Mouse (Mus musculus): ENCODE measurements around the gene Havcr1. TPM values are rescaled to one million over a fixed set of nuclear protein-coding genes. Genes with fewer than 3 reads are reported as not detected.
A peak's percentile ranks its signal among the peaks of the same experiment; 100 is the strongest.
"Not testable (repeated sequence)": the region's sequence is repeated elsewhere in the genome, so short reads cannot be mapped to it uniquely, and the experiment has no call there.

Gene Havcr1
- polyA plus RNA-seq, 1 experiment from 2014 or later = 810 TPM

GRCm38 (mm10) chr11:46739501-46739900 is 4.6 kb downstream of the Havcr1 start:
- no peak for DNase-seq (ENCODE audit: low read depth, low spot score)
- no peaks in the 10 kb centered on the region for H3K27me3 ChIP-seq
- POLR2A ChIA-PET = no interaction called here
- CTCF ChIA-PET = interaction anchor here (0.8 to 1.1 kb wide), 2 partner anchors 29 to 121 kb away, joined by 3 read pairs; no protein-coding TSS in a partner anchor
- no peak for TF ChIP-seq CTCF (IDR thresholded peaks at IDR 0.05)
- in situ Hi-C loops (cut with MboI; ENCODE audit: low pct_unique_long_range_greater_than_20kb) = loop anchor here (10.0 kb wide), 2 partner anchors 215 to 305 kb away; partner anchors contain the start of genes Gm12169 and Med7
- no peak for ATAC-seq

GRCm38 (mm10) chr11:46740886-46741285 is 6.0 kb downstream of the Havcr1 start:
- no peaks in the 10 kb centered on the region for H3K27me3 ChIP-seq
- POLR2A ChIA-PET = no interaction called here
- TF ChIP-seq CTCF (IDR thresholded peaks at IDR 0.05) = no peak
- in situ Hi-C loops (cut with MboI; ENCODE audit: low pct_unique_long_range_greater_than_20kb) = loop anchor here (10.0 kb wide), 1 partner anchor 46 kb away; no protein-coding TSS in a partner anchor
- no peak for DNase-seq (ENCODE audit: low read depth, low spot score)
- CTCF ChIA-PET = interaction anchor here (1.2 kb wide), 1 partner anchor 81 kb away, joined by 3 read pairs; no protein-coding TSS in a partner anchor
- peak; percentile 62 for ATAC-seq

- H3K27me3 ChIP-seq = no peaks in the 10 kb centered on the region
- no peak for ATAC-seq
- POLR2A ChIA-PET = no interaction called here
- TF ChIP-seq CTCF (IDR thresholded peaks at IDR 0.05) = no peak
- in situ Hi-C loops (cut with MboI; ENCODE audit: low pct_unique_long_range_greater_than_20kb) = loop anchor here (10.0 kb wide), 1 partner anchor 47 kb away; no protein-coding TSS in a partner anchor
- DNase-seq (ENCODE audit: low read depth, low spot score) = no peak
- CTCF ChIA-PET = no interaction called here
Measured at GRCm38 (mm10) chr11:46741716-46742115, 6.8 kb downstream of the Havcr1 start.

- POLR2A ChIA-PET = interaction anchor here (0.6 kb wide), 1 partner anchor 223 kb away, joined by 4 read pairs; no protein-coding TSS in a partner anchor
- ATAC-seq (no peak), DNase-seq (ENCODE audit: low read depth, low spot score) (no peak)
- no peak for TF ChIP-seq CTCF (IDR thresholded peaks at IDR 0.05)
- H3K27me3 ChIP-seq = no peaks in the 10 kb centered on the region
- in situ Hi-C loops (cut with MboI; ENCODE audit: low pct_unique_long_range_greater_than_20kb) = loop anchor here (10.0 kb wide), 1 partner anchor 53 kb away; no protein-coding TSS in a partner anchor
- CTCF ChIA-PET = interaction anchor here (1.0 kb wide), 1 partner anchor 59 kb away, joined by 4 read pairs; no protein-coding TSS in a partner anchor
Measured at GRCm38 (mm10) chr11:46747996-46748395, 13.1 kb downstream of the Havcr1 start.

GRCm38 (mm10) chr11:46753662-46754061 is 18.8 kb downstream of the Havcr1 start:
- DNase-seq (ENCODE audit: low read depth, low spot score) (no peak), ATAC-seq (no peak)
- TF ChIP-seq CTCF (IDR thresholded peaks at IDR 0.05) = no peak
- H3K27me3 ChIP-seq = no peaks in the 10 kb centered on the region
- in situ Hi-C loops (cut with MboI; ENCODE audit: low pct_unique_long_range_greater_than_20kb) = no loop called here
- POLR2A ChIA-PET = no interaction called here
- CTCF ChIA-PET = no interaction called here

GRCm38 (mm10) chr11:46754669-46755068 is 19.8 kb downstream of the Havcr1 start:
- ATAC-seq = no peak
- ChIA-PET CTCF (no interaction called here), POLR2A (no interaction called here)
- DNase-seq (ENCODE audit: low read depth, low spot score) = no peak
- TF ChIP-seq CTCF (IDR thresholded peaks at IDR 0.05) = no peak
- no peaks in the 10 kb centered on the region for H3K27me3 ChIP-seq
- in situ Hi-C loops (cut with MboI; ENCODE audit: low pct_unique_long_range_greater_than_20kb) = no loop called here

GRCm38 (mm10) chr11:46755714-46756113 is 20.8 kb downstream of the Havcr1 start:
- DNase-seq (ENCODE audit: low read depth, low spot score); ATAC-seq; in situ Hi-C loops (cut with MboI; ENCODE audit: low pct_unique_long_range_greater_than_20kb); H3K27me3 ChIP-seq: not testable (repeated sequence)
- CTCF ChIA-PET = interaction anchor here (1.7 kb wide), 1 partner anchor 13 kb away, joined by 6 read pairs; no protein-coding TSS in a partner anchor
- POLR2A ChIA-PET = interaction anchor here (0.6 kb wide), 1 partner anchor 22 kb away, joined by 3 read pairs; no protein-coding TSS in a partner anchor

- DNase-seq (ENCODE audit: low read depth, low spot score) (no peak), ATAC-seq (no peak)
- CTCF ChIA-PET = no interaction called here
- in situ Hi-C loops (cut with MboI; ENCODE audit: low pct_unique_long_range_greater_than_20kb) = no loop called here
- no peaks in the 10 kb centered on the region for H3K27me3 ChIP-seq
- POLR2A ChIA-PET = no interaction called here
- TF ChIP-seq CTCF (IDR thresholded peaks at IDR 0.05) = no peak
Measured at GRCm38 (mm10) chr11:46776879-46777278, 42.0 kb downstream of the Havcr1 start.

- CTCF ChIA-PET = interaction anchor here (1.2 to 1.6 kb wide), 3 partner anchors 9 to 23 kb away, joined by 4 read pairs; no protein-coding TSS in a partner anchor
- in situ Hi-C loops (cut with MboI; ENCODE audit: low pct_unique_long_range_greater_than_20kb) = no loop called here
- ATAC-seq = no peak
Measured at GRCm38 (mm10) chr11:46779811-46780210, 44.9 kb downstream of the Havcr1 start.

GRCm38 (mm10) chr11:46804440-46804839 is 69.6 kb downstream of the Havcr1 start:
- no peak for ATAC-seq
- CTCF ChIA-PET = no interaction called here
- no peaks in the 10 kb centered on the region for H3K27me3 ChIP-seq
- TF ChIP-seq CTCF (IDR thresholded peaks at IDR 0.05) = no peak
- DNase-seq (ENCODE audit: low read depth, low spot score) = no peak
- POLR2A ChIA-PET = no interaction called here
- in situ Hi-C loops (cut with MboI; ENCODE audit: low pct_unique_long_range_greater_than_20kb) = no loop called here

More at GRCm38 (mm10) chr11:46779811-46780210, 44.9 kb downstream of the Havcr1 start:
- TF ChIP-seq CTCF (IDR thresholded peaks at IDR 0.05) = peak; percentile 56
- DNase-seq (ENCODE audit: low read depth, low spot score) = no peak
- H3K27me3 ChIP-seq = no peaks in the 10 kb centered on the region
- POLR2A ChIA-PET = no interaction called here

GRCm38 (mm10) chr11:46810511-46810910 is 75.6 kb downstream of the Havcr1 start, which contains the start of gene Timd4:
TSS of gene Timd4 (plus strand) at chr11:46810800.
- CTCF ChIA-PET = no interaction called here
- TF ChIP-seq CTCF (IDR thresholded peaks at IDR 0.05) = no peak
- DNase-seq (ENCODE audit: low read depth, low spot score) = no peak

More at GRCm38 (mm10) chr11:46810511-46810910, 75.6 kb downstream of the Havcr1 start, which contains the start of gene Timd4:
- in situ Hi-C loops (cut with MboI; ENCODE audit: low pct_unique_long_range_greater_than_20kb) = no loop called here
- no peaks in the 10 kb centered on the region for H3K27me3 ChIP-seq
- POLR2A ChIA-PET = no interaction called here
- no peak for ATAC-seq

Measured in Patski (cell line).